Mouse (Mus musculus) liver, adult 2 months (tissue): ENCODE data around the gene Mrs2. TPM values are rescaled to one million over a fixed set of nuclear protein-coding genes. Genes with fewer than 3 reads are reported as not detected.

Experiments used
- DNase-seq: peaks from one replicate; pipeline ENCODE4 v3.0.0-alpha.2; 2011; ENCODE audit warnings: low read depth, low spot score; ENCODE audit errors: extremely low read depth
- H3K27ac ChIP-seq: fragments of 200-500 bp; replicated peaks from 2 replicates; pipeline ENCODE4 v1.5.1; 2012; ENCODE audit warnings: low read depth, mild to moderate bottlenecking, control low read depth, inconsistent platforms, low read length; ENCODE audit not compliant: insufficient read depth
- H3K27me3 ChIP-seq: fragments of 200-500 bp; 2 replicates; pipeline ENCODE4 v1.6.1; 2012; ENCODE audit warnings: mild to moderate bottlenecking, moderate library complexity, low read length, inconsistent platforms; ENCODE audit not compliant: control insufficient read depth, insufficient read depth
- H3K36me3 ChIP-seq: fragments of 200-500 bp; 2 replicates; pipeline ENCODE4 v1.6.1; 2012; ENCODE audit warnings: low read length, inconsistent platforms; ENCODE audit not compliant: control insufficient read depth, insufficient read depth
- H3K4me1 ChIP-seq: fragments of 200-500 bp; 2 replicates; pipeline ENCODE4 v1.6.1; 2011; ENCODE audit warnings: low read length; ENCODE audit not compliant: control insufficient read depth, insufficient read depth
- H3K4me3 ChIP-seq: fragments of 200-500 bp; 2 replicates; pipeline ENCODE4 v1.5.1; 2011; ENCODE audit warnings: low read depth, mild to moderate bottlenecking, control low read depth, low read length, moderate library complexity; ENCODE audit not compliant: insufficient read depth
- H3K79me2 ChIP-seq: fragments of 200-500 bp; 2 replicates; pipeline ENCODE4 v1.6.1; 2012; ENCODE audit warnings: inconsistent platforms, mild to moderate bottlenecking, low read length, moderate library complexity; ENCODE audit not compliant: control insufficient read depth, insufficient read depth
- H3K9ac ChIP-seq: fragments of 200-500 bp; 2 replicates; pipeline ENCODE4 v1.6.1; 2012; ENCODE audit warnings: low read depth, mild to moderate bottlenecking, control low read depth, inconsistent platforms, low read length
- CTCF ChIP-seq: fragments of 200-500 bp; IDR thresholded peaks from 2 replicates; pipeline ENCODE4 v1.5.1; 2011; ENCODE audit warnings: low read depth, low read length, control low read depth
- POLR2A ChIP-seq: fragments of 200-500 bp; IDR thresholded peaks from 2 replicates; pipeline ENCODE4 v1.6.1; 2011; ENCODE audit warnings: low read length, control low read depth; ENCODE audit not compliant: insufficient read depth; ENCODE audit errors: extremely low read depth
- WGBS: fragments of 180-500 bp; shearing (Covaris S2); methylation state at CpG from one replicate; pipeline ENCODE4 v1.1.7; 2018; 5-methylcytosine and 5-hydroxymethylcytosine counted together
- polyA plus RNA-seq: library from polyadenylated mRNA; depleted of rRNA; stranded (reverse); fragments of >200 nt; gene quantifications from 2 replicates; pipeline ENCODE4 v1.2.3, GENCODE M21; 2012; rRNA removed
- total RNA-seq: library from RNA; depleted of rRNA; stranded (reverse); fragments of >200 nt; gene quantifications from 2 replicates; pipeline ENCODE4 v1.2.3, GENCODE M21; 2014; rRNA removed

The Mrs2 gene
- total RNA-seq (13.7 and 18.3 TPM in 2 replicates), polyA plus RNA-seq (7.6 and 11.3 TPM in 2 replicates)

GRCm38 (mm10) chr13:25019793-25020539, at the start of gene Mrs2:
Gene Mrs2 (minus strand): TSS chr13:25020379.
- H3K79me2 ChIP-seq = peaks cover 14% of the 10 kb centered on the region; the same call in 1 of the 2 replicates
- under 1% methylated on average over 84 of the region's 84 CpGs for WGBS
- peak within 1 kb of the TSS; percentile 81 for H3K4me3 ChIP-seq
- TF ChIP-seq CTCF (no peak), POLR2A (peak; percentile 81)
- H3K36me3 ChIP-seq = no peaks in the 10 kb centered on the region; the same call in 1 of the 2 replicates
- DNase-seq = peak; percentile 80
- peak within 1 kb of the TSS; percentile 79 for H3K27ac ChIP-seq
- H3K27me3 ChIP-seq = no peaks in the 10 kb centered on the region
- H3K9ac ChIP-seq = peak within 1 kb of the TSS; percentile 98
- H3K4me1 ChIP-seq = peaks cover 12% of the 10 kb centered on the region

DNA sequence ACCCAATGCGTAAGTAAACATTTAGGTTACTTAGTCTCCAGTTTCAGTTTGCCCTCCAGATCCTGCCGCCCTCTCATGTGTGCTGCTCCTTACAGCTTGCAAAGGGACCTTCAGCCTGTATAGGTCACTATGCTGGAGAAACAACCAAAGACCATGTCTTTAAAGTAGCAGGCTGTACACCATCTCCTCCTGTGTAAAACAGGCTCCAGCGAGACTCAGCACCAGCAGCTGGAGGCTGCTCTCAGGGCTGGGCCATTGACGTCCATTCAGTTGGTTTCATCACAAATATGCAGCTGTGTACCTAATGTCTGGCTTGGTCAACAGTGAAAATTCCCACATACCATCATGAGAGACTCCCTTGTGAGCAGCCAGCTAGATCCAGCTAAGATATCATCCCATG, 49.6 kb upstream of the Mrs2 start:
- no peaks in the 10 kb centered on the region for H3K4me1 ChIP-seq
- no peak overlapping the region for H3K4me3 ChIP-seq
- no peaks in the 10 kb centered on the region for H3K27me3 ChIP-seq
- H3K79me2 ChIP-seq = no peaks in the 10 kb centered on the region
- no peaks in the 10 kb centered on the region for H3K36me3 ChIP-seq
- no peak for DNase-seq
- no peak overlapping the region for H3K9ac ChIP-seq
- WGBS = 80% methylated on average over 4 of the region's 4 CpGs
- TF ChIP-seq POLR2A = no peak
- TF ChIP-seq CTCF = no peak
- no peak overlapping the region for H3K27ac ChIP-seq

DNA sequence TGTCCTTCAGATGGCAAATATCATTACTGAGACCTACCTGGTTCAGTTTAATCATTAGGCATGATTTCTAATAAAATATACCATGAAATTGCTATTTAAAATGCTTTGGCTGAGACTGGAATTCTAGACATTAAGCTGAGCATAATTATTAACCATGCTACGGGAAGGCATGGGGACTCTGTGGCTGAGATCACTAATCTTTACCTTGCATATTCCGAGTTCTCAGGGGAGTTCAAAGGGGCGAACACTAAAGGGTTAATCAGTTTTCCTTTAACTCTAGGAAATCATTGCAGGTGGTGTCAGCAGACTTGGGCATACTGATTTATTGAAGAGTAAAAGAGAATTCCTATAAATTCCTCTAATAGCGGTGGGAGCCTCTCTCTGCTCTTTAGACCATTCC, 47.0 kb upstream of the Mrs2 start:
- no peak for TF ChIP-seq POLR2A
- TF ChIP-seq CTCF = no peak
- Histone ChIP-seq H3K4me1 (no peaks in the 10 kb centered on the region), H3K27me3 (no peaks in the 10 kb centered on the region), H3K4me3 (no peak overlapping the region), H3K27ac (no peak overlapping the region), H3K9ac (no peak overlapping the region), H3K79me2 (no peaks in the 10 kb centered on the region), H3K36me3 (no peaks in the 10 kb centered on the region)
- DNase-seq = no peak
- 83% methylated on average over 4 of the region's 4 CpGs for WGBS

GRCm38 (mm10) chr13:25066659-25067058, 46.5 kb upstream of the Mrs2 start:
- Histone ChIP-seq H3K36me3 (no peaks in the 10 kb centered on the region), H3K79me2 (no peaks in the 10 kb centered on the region), H3K27me3 (no peaks in the 10 kb centered on the region), H3K4me3 (no peak overlapping the region), H3K27ac (no peak overlapping the region), H3K4me1 (no peaks in the 10 kb centered on the region), H3K9ac (no peak overlapping the region)
- TF ChIP-seq CTCF (no peak), POLR2A (no peak)
- DNase-seq = no peak
- 98% methylated on average over 2 of the region's 2 CpGs for WGBS

GRCm38 (mm10) chr13:25055873-25056667, 35.9 kb upstream of the Mrs2 start, which contains the start of gene Dcdc2a:
Gene Dcdc2a (plus strand): TSS chr13:25056004.
- Histone ChIP-seq H3K36me3 (no peaks in the 10 kb centered on the region), H3K4me1 (no peaks in the 10 kb centered on the region), H3K4me3 (peak within 1 kb of the TSS; percentile 46), H3K9ac (peak within 1 kb of the TSS; percentile 39), H3K27me3 (peaks cover 4% of the 10 kb centered on the region; the same call in 1 of the 2 replicates), H3K27ac (0 out of 2 replicates have a peak within 1 kb of the TSS, but pooled peaks have one; percentile 7), H3K79me2 (no peaks in the 10 kb centered on the region)
- peak; percentile 5 for DNase-seq
- TF ChIP-seq CTCF = no peak
- no peak for TF ChIP-seq POLR2A
- 9% methylated on average over 63 of the region's 63 CpGs for WGBS
